Mouse (Mus musculus) olfactory bulb, adult 2 months (tissue): ENCODE results near the gene Lzts2.

Source experiments
- CTCF ChIP-seq: fragments of 200-500 bp; IDR thresholded peaks from 2 replicates; pipeline ENCODE4 v1.5.1; 2012; ENCODE audit warnings: low read depth, mild to moderate bottlenecking, low read length, moderate library complexity; ENCODE audit not compliant: insufficient read depth
- POLR2A ChIP-seq: fragments of 200-500 bp; IDR thresholded peaks from 2 replicates; pipeline ENCODE4 v1.6.1; 2012; ENCODE audit warnings: mild to moderate bottlenecking, low read depth, low read length, moderate library complexity; ENCODE audit not compliant: insufficient read depth

- TF ChIP-seq POLR2A (no peak), CTCF (no peak)
Measured at GRCm38 (mm10) chr19:45015518-45016281, 1.5 kb downstream of the Lzts2 start.
